Mouse (Mus musculus) cerebellum, adult 2 months (tissue): ENCODE data around the gene Cwc22. TPM values are rescaled to one million over a fixed set of nuclear protein-coding genes. Genes with fewer than 3 reads are reported as not detected.

Source experiments
- DNase-seq, 2 experiments: peaks; one replicate each; pipeline ENCODE4 v3.0.0; 2021
- H3K27ac ChIP-seq: fragments of 200-500 bp; 2 replicates; pipeline ENCODE4 v1.5.1; 2012; ENCODE audit warnings: low read length, control low read depth, inconsistent platforms; ENCODE audit not compliant: insufficient read depth
- H3K27me3 ChIP-seq: fragments of 200-500 bp; 2 replicates; pipeline ENCODE4 v1.6.1; 2012; ENCODE audit warnings: inconsistent platforms, mild to moderate bottlenecking, low read length, moderate library complexity; ENCODE audit not compliant: control insufficient read depth, insufficient read depth
- H3K4me1 ChIP-seq: fragments of 200-500 bp; 2 replicates; pipeline ENCODE4 v1.6.1; 2011; ENCODE audit warnings: low read length; ENCODE audit not compliant: control insufficient read depth, insufficient read depth
- H3K4me3 ChIP-seq: fragments of 200-500 bp; replicated peaks from 2 replicates; pipeline ENCODE3; 2011; ENCODE audit warnings: mild to moderate bottlenecking, low read depth, low read length, control low read depth; ENCODE audit not compliant: insufficient read depth
- CTCF ChIP-seq: fragments of 200-500 bp; IDR thresholded peaks from 2 replicates; pipeline ENCODE4 v1.5.1; 2011; ENCODE audit warnings: low read depth, mild to moderate bottlenecking, control low read depth, low read length, moderate library complexity, borderline replicate concordance; ENCODE audit not compliant: insufficient read depth
- POLR2A ChIP-seq: fragments of 200-500 bp; IDR thresholded peaks from 2 replicates; pipeline ENCODE4 v1.6.1; 2011; ENCODE audit warnings: low read length, control low read depth, borderline replicate concordance; ENCODE audit not compliant: insufficient read depth
- WGBS: fragments of 180-500 bp; shearing (Covaris S2); methylation state at CpG from one replicate; pipeline ENCODE4 v1.1.7; 2018; 5-methylcytosine and 5-hydroxymethylcytosine counted together
- polyA plus RNA-seq: library from polyadenylated mRNA; depleted of rRNA; stranded (reverse); fragments of >200 nt; gene quantifications from 2 replicates; pipeline ENCODE4 v1.2.3, GENCODE M21; 2012

Cwc22 gene
- polyA plus RNA-seq, 1 experiment, result 30.3 TPM

- Histone ChIP-seq H3K27me3 (no peaks in the 10 kb centered on the region), H3K4me1 (peaks cover 15% of the 10 kb centered on the region), H3K27ac (no peak overlapping the region), H3K4me3 (no peak overlapping the region)
- no peak for TF ChIP-seq POLR2A
- no peak for TF ChIP-seq CTCF
- no peak for DNase-seq
- WGBS, result 96% methylated on average over 8 of the region's 8 CpGs
Observed at GRCm38 (mm10) chr2:77893505-77893904, 52.7 kb downstream of the Cwc22 start.

GRCm38 (mm10) chr2:77892573-77892972, 53.6 kb downstream of the Cwc22 start:
- Histone ChIP-seq H3K27ac (no peak overlapping the region), H3K27me3 (no peaks in the 10 kb centered on the region), H3K4me3 (no peak overlapping the region), H3K4me1 (peaks cover 7% of the 10 kb centered on the region)
- TF ChIP-seq CTCF (no peak), POLR2A (no peak)
- DNase-seq, result no peak
- 90% methylated on average over 4 of the region's 4 CpGs for WGBS

- 97% methylated on average over 5 of the region's 5 CpGs for WGBS
- no peaks in the 10 kb centered on the region; the same call in 1 of the 2 replicates for H3K4me1 ChIP-seq
- no peak for DNase-seq
- TF ChIP-seq POLR2A (no peak), CTCF (no peak)
- no peak overlapping the region for H3K27ac ChIP-seq
- no peaks in the 10 kb centered on the region for H3K27me3 ChIP-seq
- H3K4me3 ChIP-seq, result no peak overlapping the region
Observed at GRCm38 (mm10) chr2:77890836-77891438, 55.2 kb downstream of the Cwc22 start.

GRCm38 (mm10) chr2:77889949-77890348, 56.2 kb downstream of the Cwc22 start:
- WGBS, result 94% methylated on average over 6 of the region's 6 CpGs
- Histone ChIP-seq H3K4me1 (no peaks in the 10 kb centered on the region), H3K27me3 (no peaks in the 10 kb centered on the region), H3K4me3 (no peak overlapping the region), H3K27ac (no peak overlapping the region)
- DNase-seq, result no peak
- no peak for TF ChIP-seq CTCF
- no peak for TF ChIP-seq POLR2A

- H3K27ac ChIP-seq, result no peak overlapping the region
- no peaks in the 10 kb centered on the region for H3K27me3 ChIP-seq
- DNase-seq, result no peak
- TF ChIP-seq POLR2A (no peak), CTCF (no peak)
- no peak overlapping the region for H3K4me3 ChIP-seq
- no peaks in the 10 kb centered on the region for H3K4me1 ChIP-seq
- WGBS, result 97% methylated on average over 5 of the region's 5 CpGs
Observed at GRCm38 (mm10) chr2:77889401-77889800, 56.8 kb downstream of the Cwc22 start.

GRCm38 (mm10) chr2:77888826-77889225, 57.3 kb downstream of the Cwc22 start:
- no peak overlapping the region for H3K27ac ChIP-seq
- TF ChIP-seq POLR2A (no peak), CTCF (no peak)
- no peak for DNase-seq
- H3K4me3 ChIP-seq, result no peak overlapping the region
- 77% methylated on average over 2 of the region's 2 CpGs for whole genome bisulfite sequencing
- H3K27me3 ChIP-seq, result no peaks in the 10 kb centered on the region
- H3K4me1 ChIP-seq, result no peaks in the 10 kb centered on the region

GRCm38 (mm10) chr2:77888056-77888455, 58.1 kb downstream of the Cwc22 start:
- 94% methylated on average over 6 of the region's 6 CpGs for whole genome bisulfite sequencing
- H3K4me1 ChIP-seq, result no peaks in the 10 kb centered on the region
- H3K27ac ChIP-seq, result no peak overlapping the region
- no peak for DNase-seq
- no peak overlapping the region for H3K4me3 ChIP-seq
- H3K27me3 ChIP-seq, result no peaks in the 10 kb centered on the region
- TF ChIP-seq POLR2A (no peak), CTCF (no peak)

- 93% methylated on average over 4 of the region's 4 CpGs for WGBS
Observed at GRCm38 (mm10) chr2:77887166-77887565, 59.0 kb downstream of the Cwc22 start.

More at GRCm38 (mm10) chr2:77887166-77887565, 59.0 kb downstream of the Cwc22 start:
- Histone ChIP-seq H3K27me3 (no peaks in the 10 kb centered on the region), H3K4me3 (no peak overlapping the region), H3K4me1 (no peaks in the 10 kb centered on the region), H3K27ac (no peak overlapping the region)
- DNase-seq, result no peak
- no peak for TF ChIP-seq CTCF
- TF ChIP-seq POLR2A, result no peak
